Mouse (Mus musculus): ENCODE measurements around the gene Epha2.

GRCm38 (mm10) chr4:141365876-141366275 is 64.8 kb downstream of the Epha2 start:
- no peak for TF ChIP-seq POLR2A (IDR thresholded peaks at IDR 0.05; ENCODE audit: low read depth, low read length)
- TF ChIP-seq CTCF (IDR thresholded peaks at IDR 0.05; ENCODE audit: borderline replicate concordance, insufficient read depth, low read length): no peak

Data from embryonic fibroblast, embryonic 13.5 days (primary cell).